Comparison of ENCODE assay signal across 13 mouse cellular contexts in genomic region chr13:43753652-43754051, GRCm38 (mm10).
"Had no signal": no experiment of that assay in that cellular context is flagged by ENCODE, and none has a peak within 500 bp of the region (broad histone marks: within the 10 kb centered on the region; RNA-seq: fewer than 3 reads in every experiment).

No protein-coding gene starts in this region.

- H3K27me3 ChIP-seq: liver, embryonic 13.5 days; midbrain, embryonic 12.5 days; midbrain, embryonic 15.5 days; neural tube, embryonic 13.5 days had no signal

- H3K4me3 ChIP-seq: left cerebral cortex, adult 2 months; liver, embryonic 13.5 days; midbrain, embryonic 12.5 days; midbrain, embryonic 15.5 days; neural tube, embryonic 13.5 days had no signal

- H3K4me2 ChIP-seq: liver, embryonic 13.5 days; midbrain, embryonic 12.5 days; midbrain, embryonic 15.5 days; neural tube, embryonic 13.5 days had no signal

- H3K9me3 ChIP-seq: liver, embryonic 13.5 days; midbrain, embryonic 12.5 days; midbrain, embryonic 15.5 days; neural tube, embryonic 13.5 days had no signal

- H3K4me1 ChIP-seq: liver, embryonic 13.5 days; midbrain, embryonic 12.5 days had no signal

- H3K27ac ChIP-seq: left cerebral cortex, adult 2 months; liver, embryonic 13.5 days; midbrain, embryonic 12.5 days; midbrain, embryonic 15.5 days; neural tube, embryonic 13.5 days had no signal

- ATAC-seq: midbrain, embryonic 15.5 days had no signal

- DNase-seq: kidney, adult 2 months; kidney, postnatal 25 days; layer of hippocampus, postnatal 36 days; liver, embryonic 13.5 days; lung, adult 2 months; lung, postnatal 14 days; lung, postnatal 4 days; thymus, adult 18-20 months; thymus, postnatal 36 days had no signal

- H3K9ac ChIP-seq: liver, embryonic 13.5 days; midbrain, embryonic 12.5 days; midbrain, embryonic 15.5 days; neural tube, embryonic 13.5 days had no signal

- H3K36me3 ChIP-seq: liver, embryonic 13.5 days; midbrain, embryonic 12.5 days; midbrain, embryonic 15.5 days; neural tube, embryonic 13.5 days had no signal
